Mouse (Mus musculus) heart, adult 11 months (tissue): Measurements from ENCODE around the gene Usp19.

Source experiments
- DNase-seq: peaks from one replicate; pipeline ENCODE4 v3.0.0; 2022

The Usp19 gene

GRCm38 (mm10) chr9:108499943-108500342 is 9.5 kb downstream of the Usp19 start:
- DNase-seq = peak; percentile 90

- DNase-seq = peak; percentile 68
These were observed 16.5 kb downstream of the Usp19 start for GRCm38 (mm10) chr9:108506901-108507300.

- DNase-seq = peak; percentile 100
These were observed 17.4 kb downstream of the Usp19 start, which contains the start of gene Qars for GRCm38 (mm10) chr9:108507619-108508434. Gene Qars, plus strand, starts transcription at chr9:108507706.

GRCm38 (mm10) chr9:108508776-108509175 is 18.4 kb downstream of the Usp19 start:
- DNase-seq = peak; percentile 87

- peak; percentile 100 for DNase-seq
These were observed 26.2 kb downstream of the Usp19 start, which contains the start of gene Qrich1 for GRCm38 (mm10) chr9:108516380-108517251. Gene Qrich1, plus strand, starts transcription at chr9:108516806.

GRCm38 (mm10) chr9:108517253-108517930 is 27.0 kb downstream of the Usp19 start:
- DNase-seq = peak; percentile 99

- no peak for DNase-seq
These were observed 27.5 kb downstream of the Usp19 start for GRCm38 (mm10) chr9:108517931-108518332.

GRCm38 (mm10) chr9:108521604-108522003 is 31.2 kb downstream of the Usp19 start:
- no peak for DNase-seq

- peak; percentile 77 for DNase-seq
These were observed 32.9 kb downstream of the Usp19 start for GRCm38 (mm10) chr9:108523341-108523740.

- DNase-seq = peak; percentile 82
These were observed 35.0 kb downstream of the Usp19 start for GRCm38 (mm10) chr9:108525400-108525799.

- peak; percentile 7 for DNase-seq
These were observed 40.6 kb downstream of the Usp19 start for GRCm38 (mm10) chr9:108530954-108531353.

- peak; percentile 54 for DNase-seq
These were observed 41.1 kb downstream of the Usp19 start for GRCm38 (mm10) chr9:108531496-108531895.

GRCm38 (mm10) chr9:108540846-108541245 is 50.4 kb downstream of the Usp19 start:
- peak; percentile 0 for DNase-seq

GRCm38 (mm10) chr9:108545986-108546385 is 55.6 kb downstream of the Usp19 start:
- peak; percentile 59 for DNase-seq

- DNase-seq = no peak
These were observed 56.5 kb downstream of the Usp19 start for GRCm38 (mm10) chr9:108546875-108547274.
